Mouse (Mus musculus) stomach, postnatal 0 days (tissue): ENCODE results near the gene Card10. TPM values are rescaled to one million over a fixed set of nuclear protein-coding genes. Genes with fewer than 3 reads are reported as not detected.

Experiments used
- ATAC-seq: fragments of 200-750 bp; cut with Nextera tagmentation; 2 replicates; pipeline ENCODE4 v1.8.0; 2017; ENCODE audit not compliant: low FRiP score, low TSS enrichment
- DNase-seq: peaks from one replicate; pipeline ENCODE4 v3.0.0-alpha.2; 2016; ENCODE audit warnings: low spot score
- H3K27ac ChIP-seq: fragments of 300-500 bp; sonication (generic); replicated peaks from 2 replicates; pipeline ENCODE4 v1.5.1; 2014; ENCODE audit warnings: mild to moderate bottlenecking, control low read depth
- H3K27me3 ChIP-seq: fragments of 300-500 bp; sonication (generic); 2 replicates; pipeline ENCODE4 v1.6.1; 2014; ENCODE audit warnings: low read length; ENCODE audit not compliant: control insufficient read depth, insufficient read depth
- H3K36me3 ChIP-seq: fragments of 300-500 bp; sonication (generic); 2 replicates; pipeline ENCODE4 v1.6.1; 2014; ENCODE audit warnings: low read length, mixed read lengths; ENCODE audit not compliant: control insufficient read depth, insufficient read depth
- H3K4me1 ChIP-seq: fragments of 300-500 bp; sonication (generic); replicated peaks from 2 replicates; pipeline ENCODE4 v1.6.1; 2014; ENCODE audit warnings: antibody characterized with exemption; ENCODE audit not compliant: control insufficient read depth, insufficient read depth
- H3K4me2 ChIP-seq: fragments of 300-500 bp; sonication (generic); replicated peaks from 2 replicates; pipeline ENCODE4 v1.6.1; 2014; ENCODE audit warnings: low read depth, mild to moderate bottlenecking, control low read depth, moderate library complexity
- H3K4me3 ChIP-seq: fragments of 300-500 bp; sonication (generic); 2 replicates; pipeline ENCODE4 v1.5.1; 2014; ENCODE audit warnings: low read depth, low read length, control low read depth
- H3K9ac ChIP-seq: fragments of 300-500 bp; sonication (generic); 2 replicates; pipeline ENCODE4 v1.6.1; 2014; ENCODE audit warnings: mild to moderate bottlenecking, low read length, control low read depth, mixed read lengths
- H3K9me3 ChIP-seq: fragments of 300-500 bp; sonication (generic); 2 replicates; pipeline ENCODE4 v1.6.1; 2016; ENCODE audit warnings: low read length; ENCODE audit not compliant: control insufficient read depth
- CTCF ChIP-seq: IDR thresholded peaks from 2 replicates; pipeline ENCODE4 v1.5.1; 2016; ENCODE audit warnings: antibody characterized with exemption, low read depth, mild to moderate bottlenecking, moderate library complexity
- EP300 ChIP-seq: optimal IDR thresholded peaks from 2 replicates; pipeline ENCODE3; 2016; ENCODE audit warnings: antibody characterized with exemption
- WGBS: fragments of 180-500 bp; shearing (Covaris S2); extraction: QIAGEN DNeasy Blood & Tissue Kit; methylation state at CpG from one replicate; pipeline ENCODE4 v1.1.7; 2014; 5-methylcytosine and 5-hydroxymethylcytosine counted together
- polyA plus RNA-seq: library from polyadenylated mRNA; unstranded; fragments of >200 nt; fragmentation: Nextera tagmentation; extraction: Ambion mirVana; gene quantifications from 2 replicates; pipeline ENCODE4 v1.2.1, GENCODE M21; 2015

Card10 gene
- polyA plus RNA-seq, 1 experiment from 2014 or later = 2.4 TPM

- no peak for TF ChIP-seq EP300
- peak; percentile 28; the same call in 1 of the 2 replicates for TF ChIP-seq CTCF
- no peaks in the 10 kb centered on the region for H3K9me3 ChIP-seq
- WGBS = 70% methylated on average over 14 of the region's 14 CpGs
Observed at GRCm38 (mm10) chr15:78782348-78783103, 20.3 kb downstream of the Card10 start.

DNA sequence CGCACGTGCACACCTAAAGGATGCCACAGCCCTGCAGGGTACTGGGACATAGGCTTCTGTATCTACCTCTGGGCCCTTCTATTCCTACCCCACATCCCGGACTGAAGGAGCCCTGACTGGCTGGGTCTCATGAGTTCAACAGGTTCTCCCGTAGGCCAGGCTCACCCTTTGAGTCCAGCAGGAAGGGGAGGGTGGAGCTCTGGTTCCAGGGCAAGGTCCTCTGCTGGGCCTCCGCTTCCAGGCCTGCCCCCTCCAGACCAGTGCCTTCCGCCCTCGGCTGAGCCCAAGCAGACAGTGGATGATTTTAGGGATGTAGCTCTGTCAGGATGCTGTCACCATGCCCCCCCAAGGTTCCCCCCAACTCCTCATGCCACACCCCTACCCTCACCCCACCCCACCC, 21.9 kb downstream of the Card10 start:
- 84% methylated on average over 7 of the region's 7 CpGs for WGBS
- no peak overlapping the region for H3K27ac ChIP-seq
- ATAC-seq = peak; percentile 28; the same call in 1 of the 2 replicates

More at GRCm38 (mm10) chr15:78782348-78783103, 20.3 kb downstream of the Card10 start:
- Histone ChIP-seq H3K9ac (no peak overlapping the region), H3K36me3 (no peaks in the 10 kb centered on the region; the same call in 1 of the 2 replicates), H3K4me2 (no peak overlapping the region), H3K4me1 (0 out of 2 replicates have a peak, but pooled peaks cover 8% of the 10 kb centered on the region), H3K27me3 (no peaks in the 10 kb centered on the region), H3K4me3 (no peak overlapping the region), H3K27ac (no peak overlapping the region)
- no peak for DNase-seq
- ATAC-seq = no peak

GRCm38 (mm10) chr15:78780359-78780758, 22.5 kb downstream of the Card10 start:
- Histone ChIP-seq H3K4me3 (no peak overlapping the region), H3K4me2 (no peak overlapping the region), H3K27me3 (no peaks in the 10 kb centered on the region), H3K27ac (no peak overlapping the region), H3K4me1 (no peaks in the 10 kb centered on the region), H3K36me3 (peaks cover 3% of the 10 kb centered on the region; the same call in 1 of the 2 replicates), H3K9me3 (no peaks in the 10 kb centered on the region), H3K9ac (no peak overlapping the region)
- no peak for DNase-seq
- TF ChIP-seq EP300 (no peak), CTCF (no peak)
- 94% methylated on average over 14 of the region's 14 CpGs for WGBS
- no peak for ATAC-seq

More for the DNA sequence above, 21.9 kb downstream of the Card10 start:
- Histone ChIP-seq H3K27me3 (no peaks in the 10 kb centered on the region), H3K4me1 (no peaks in the 10 kb centered on the region), H3K9me3 (no peaks in the 10 kb centered on the region), H3K9ac (no peak overlapping the region), H3K4me2 (no peak overlapping the region), H3K4me3 (no peak overlapping the region), H3K36me3 (no peaks in the 10 kb centered on the region; the same call in 1 of the 2 replicates)
- TF ChIP-seq EP300 (no peak), CTCF (no peak)
- DNase-seq = no peak

DNA sequence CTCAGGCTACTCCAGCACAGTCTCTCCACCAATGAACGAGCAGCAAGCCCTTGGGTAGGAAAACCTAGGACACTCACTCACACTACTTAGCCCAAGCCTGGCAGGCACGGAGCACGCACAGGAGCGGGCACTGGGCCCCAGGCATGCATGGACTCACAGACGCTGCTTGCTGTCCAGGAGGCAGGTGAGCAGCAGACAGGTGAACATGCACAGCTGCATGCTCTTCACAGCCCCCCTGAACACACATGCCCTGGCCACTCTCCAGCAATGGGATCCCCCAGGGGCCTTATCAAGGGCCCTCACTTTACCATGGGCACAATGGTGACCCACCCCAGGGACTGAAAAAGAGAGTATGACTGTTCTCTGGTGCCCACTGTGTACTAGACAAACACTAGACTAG, 23.2 kb downstream of the Card10 start:
- H3K27me3 ChIP-seq = no peaks in the 10 kb centered on the region
- H3K36me3 ChIP-seq = 0 out of 2 replicates have a peak, but pooled peaks cover 3% of the 10 kb centered on the region
- TF ChIP-seq CTCF = no peak
- no peak for TF ChIP-seq EP300
- H3K4me1 ChIP-seq = no peaks in the 10 kb centered on the region
- WGBS = 83% methylated on average over 5 of the region's 5 CpGs
- ATAC-seq (no peak), DNase-seq (no peak)
- no peak overlapping the region for H3K9ac ChIP-seq
- H3K4me3 ChIP-seq = no peak overlapping the region
- no peaks in the 10 kb centered on the region for H3K9me3 ChIP-seq
- H3K4me2 ChIP-seq = no peak overlapping the region
- no peak overlapping the region for H3K27ac ChIP-seq

DNA sequence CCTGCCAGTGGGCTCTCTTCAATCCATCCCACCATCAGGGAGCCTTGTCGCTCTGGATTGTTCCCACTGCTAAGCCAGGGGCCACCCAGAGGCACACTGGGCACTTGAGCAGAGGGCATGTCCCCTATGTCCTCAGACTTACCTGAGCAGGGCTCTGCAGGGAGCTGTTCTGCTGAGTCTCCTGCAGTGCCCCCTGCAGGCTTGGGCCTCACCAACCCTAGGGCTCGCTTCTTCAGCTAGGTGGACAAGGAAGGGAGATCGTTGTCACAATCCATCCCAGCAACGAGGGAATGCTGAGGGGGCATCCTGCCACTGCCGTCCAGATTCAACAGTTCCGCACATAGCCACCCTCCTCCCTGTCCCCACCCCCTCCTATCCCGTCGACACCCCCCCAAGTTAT, 23.6 kb downstream of the Card10 start:
- Histone ChIP-seq H3K4me3 (no peak overlapping the region), H3K27me3 (no peaks in the 10 kb centered on the region), H3K9ac (no peak overlapping the region), H3K9me3 (no peaks in the 10 kb centered on the region), H3K27ac (no peak overlapping the region), H3K4me1 (no peaks in the 10 kb centered on the region), H3K36me3 (0 out of 2 replicates have a peak, but pooled peaks cover 3% of the 10 kb centered on the region), H3K4me2 (no peak overlapping the region)
- ATAC-seq (0 out of 2 replicates have a peak, but pooled peaks have one; percentile 13), DNase-seq (no peak)
- TF ChIP-seq EP300 (no peak), CTCF (peak; percentile 51)
- WGBS = 75% methylated on average over 8 of the region's 8 CpGs

- Histone ChIP-seq H3K27ac (no peak overlapping the region), H3K4me3 (no peak overlapping the region), H3K4me1 (no peaks in the 10 kb centered on the region), H3K36me3 (0 out of 2 replicates have a peak, but pooled peaks cover 3% of the 10 kb centered on the region), H3K9me3 (no peaks in the 10 kb centered on the region), H3K9ac (no peak overlapping the region), H3K27me3 (no peaks in the 10 kb centered on the region), H3K4me2 (no peak overlapping the region)
- ATAC-seq (peak; percentile 45; the same call in 1 of the 2 replicates), DNase-seq (peak; percentile 85)
- WGBS = 50% methylated on average over 14 of the region's 15 CpGs
- TF ChIP-seq EP300 = no peak
- peak; percentile 86 for TF ChIP-seq CTCF
Observed at GRCm38 (mm10) chr15:78778077-78778870, 24.6 kb downstream of the Card10 start.
